Mouse (Mus musculus) olfactory bulb, adult 2 months (tissue): ENCODE results near the gene Mgat1.

ENCODE experiments used
- CTCF ChIP-seq: fragments of 200-500 bp; IDR thresholded peaks from 2 replicates; pipeline ENCODE4 v1.5.1; 2012; ENCODE audit warnings: low read depth, mild to moderate bottlenecking, low read length, moderate library complexity; ENCODE audit not compliant: insufficient read depth
- POLR2A ChIP-seq: fragments of 200-500 bp; IDR thresholded peaks from 2 replicates; pipeline ENCODE4 v1.6.1; 2012; ENCODE audit warnings: mild to moderate bottlenecking, low read depth, low read length, moderate library complexity; ENCODE audit not compliant: insufficient read depth

DNA sequence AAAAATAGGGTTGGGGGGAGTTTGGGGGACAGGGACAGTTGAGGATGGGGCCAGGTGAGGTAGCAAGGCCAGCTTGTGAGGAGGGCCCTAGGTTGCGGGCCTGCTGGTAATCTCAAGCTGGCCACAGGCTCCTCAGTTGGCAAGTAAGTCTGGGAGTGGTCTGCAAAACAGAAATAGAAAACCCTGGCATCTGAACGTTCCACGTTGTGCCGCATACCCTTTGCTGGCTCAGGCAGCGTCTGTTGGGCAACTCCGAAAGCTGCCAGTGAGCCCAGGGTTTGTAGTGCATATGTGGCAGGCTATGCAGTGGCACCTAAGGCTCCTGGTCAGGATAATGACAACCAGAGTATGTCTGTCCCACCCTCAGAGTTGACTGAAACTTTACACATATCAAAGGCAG, 19.2 kb downstream of the Mgat1 start:
- no peak for TF ChIP-seq POLR2A
- no peak for TF ChIP-seq CTCF
